Mouse (Mus musculus): ENCODE data around the gene 2310007B03Rik. TPM values are rescaled to one million over a fixed set of nuclear protein-coding genes. Genes with fewer than 3 reads are reported as not detected.

2310007B03Rik gene
- polyA plus RNA-seq, 1 experiment from 2014 or later, result 17.7 TPM

Other genes starting within 250 kb of the 2310007B03Rik start
- 35.7 and 36.0 TPM in 2 replicates for gene Capn10, start 226.6 kb downstream of the 2310007B03Rik start, polyA plus RNA-seq (2015; fragmentation: Nextera tagmentation; extraction: Ambion mirVana)
- 8.7 and 8.9 TPM in 2 replicates for gene Gpr35, start 210.1 kb downstream of the 2310007B03Rik start, polyA plus RNA-seq (2015; fragmentation: Nextera tagmentation; extraction: Ambion mirVana)
- gene Aqp12, start 154.6 kb downstream of the 2310007B03Rik start, polyA plus RNA-seq (2015; fragmentation: Nextera tagmentation; extraction: Ambion mirVana), result 11.4 and 15.0 TPM in 2 replicates
- gene Kif1a, start 59.0 kb downstream of the 2310007B03Rik start, polyA plus RNA-seq (2015; fragmentation: Nextera tagmentation; extraction: Ambion mirVana), result 10.6 and 16.5 TPM in 2 replicates
- gene Agxt, start 25.7 kb downstream of the 2310007B03Rik start, polyA plus RNA-seq (2015; fragmentation: Nextera tagmentation; extraction: Ambion mirVana), result 0.47 and 0.53 TPM in 2 replicates
- 0.18 and 0.24 TPM in 2 replicates for gene Crocc2, start 7.8 kb upstream of the 2310007B03Rik start, polyA plus RNA-seq (2015; fragmentation: Nextera tagmentation; extraction: Ambion mirVana)
- gene Sned1, start 74.9 kb upstream of the 2310007B03Rik start, polyA plus RNA-seq (2015; fragmentation: Nextera tagmentation; extraction: Ambion mirVana), result 9.2 and 9.3 TPM in 2 replicates
- gene Mterf4, start 145.0 kb upstream of the 2310007B03Rik start, polyA plus RNA-seq (2015; fragmentation: Nextera tagmentation; extraction: Ambion mirVana), result 26.6 and 29.1 TPM in 2 replicates
- gene Ppp1r7, start 181.9 kb upstream of the 2310007B03Rik start, polyA plus RNA-seq (2015; fragmentation: Nextera tagmentation; extraction: Ambion mirVana), result 50.3 and 61.1 TPM in 2 replicates
- gene Pask, start 182.5 kb upstream of the 2310007B03Rik start, polyA plus RNA-seq (2015; fragmentation: Nextera tagmentation; extraction: Ambion mirVana), result 10.6 and 13.8 TPM in 2 replicates
- 2.1 and 2.9 TPM in 2 replicates for gene Ano7, start 213.0 kb upstream of the 2310007B03Rik start, polyA plus RNA-seq (2015; fragmentation: Nextera tagmentation; extraction: Ambion mirVana)

Measured in stomach, embryonic 16.5 days (tissue).